Mouse (Mus musculus) stomach, postnatal 0 days (tissue): ENCODE measurements around the gene Adk.

Experiments used
- CTCF ChIP-seq: IDR thresholded peaks from 2 replicates; pipeline ENCODE4 v1.5.1; 2016; ENCODE audit warnings: antibody characterized with exemption, low read depth, mild to moderate bottlenecking, moderate library complexity
- EP300 ChIP-seq: optimal IDR thresholded peaks from 2 replicates; pipeline ENCODE3; 2016; ENCODE audit warnings: antibody characterized with exemption

- TF ChIP-seq CTCF: no peak
- no peak for TF ChIP-seq EP300
Observed at GRCm38 (mm10) chr14:21408846-21409245, 356.5 kb downstream of the Adk start.
